Mouse (Mus musculus): ENCODE data around the gene H2-M10.2. TPM values are rescaled to one million over a fixed set of nuclear protein-coding genes. Genes with fewer than 3 reads are reported as not detected.

H2-M10.2 gene
- polyA plus RNA-seq, 1 experiment from 2014 or later, result not detected

GRCm38 (mm10) chr17:36257969-36258368 is 28.3 kb downstream of the H2-M10.2 start, which contains the start of gene Rpp21:
Gene Rpp21, minus strand, starts transcription at chr17:36258069.
- Histone ChIP-seq H3K36me3 (ENCODE audit: control insufficient read depth, insufficient read depth, low read length) (peaks cover 7% of the 10 kb centered on the region), H3K9me3 (ENCODE audit: control insufficient read depth, low read length) (no peaks in the 10 kb centered on the region), H3K4me1 (replicated peaks; ENCODE audit: control insufficient read depth, insufficient read depth) (no peaks in the 10 kb centered on the region), H3K27me3 (ENCODE audit: control insufficient read depth, insufficient read depth, low read length) (no peaks in the 10 kb centered on the region), H3K4me2 (replicated peaks; ENCODE audit: low read depth) (peak within 1 kb of the TSS; percentile 68), H3K9ac (ENCODE audit: low read length) (peak within 1 kb of the TSS; percentile 82), H3K27ac (replicated peaks) (peak within 1 kb of the TSS; percentile 88), H3K4me3 (ENCODE audit: low read depth, low read length) (peak within 1 kb of the TSS; percentile 85)
- ATAC-seq (ENCODE audit: low FRiP score, low TSS enrichment), result no peak
- TF ChIP-seq CTCF (IDR thresholded peaks at IDR 0.05; ENCODE audit: low read depth) (no peak), EP300 (optimal IDR thresholded peaks at IDR 0.05) (no peak)
- no peak for DNase-seq (ENCODE audit: low spot score)
- 42% methylated on average over 6 of the region's 6 CpGs for WGBS

- TF ChIP-seq EP300 (optimal IDR thresholded peaks at IDR 0.05), result no peak
- TF ChIP-seq CTCF (IDR thresholded peaks at IDR 0.05; ENCODE audit: low read depth), result peak; percentile 78
- Histone ChIP-seq H3K4me2 (replicated peaks; ENCODE audit: low read depth) (peak overlapping the region; percentile 68), H3K36me3 (ENCODE audit: control insufficient read depth, insufficient read depth, low read length) (peaks cover 7% of the 10 kb centered on the region), H3K4me1 (replicated peaks; ENCODE audit: control insufficient read depth, insufficient read depth) (no peaks in the 10 kb centered on the region), H3K9me3 (ENCODE audit: control insufficient read depth, low read length) (no peaks in the 10 kb centered on the region), H3K27ac (replicated peaks) (peak overlapping the region; percentile 88), H3K27me3 (ENCODE audit: control insufficient read depth, insufficient read depth, low read length) (no peaks in the 10 kb centered on the region), H3K4me3 (ENCODE audit: low read depth, low read length) (peak overlapping the region; percentile 85), H3K9ac (ENCODE audit: low read length) (peak overlapping the region; percentile 82)
- peak; percentile 95 for ATAC-seq (ENCODE audit: low FRiP score, low TSS enrichment)
- whole genome bisulfite sequencing, result under 1% methylated on average over 37 of the region's 37 CpGs
- peak; percentile 82 for DNase-seq (ENCODE audit: low spot score)
Observed at GRCm38 (mm10) chr17:36257241-36257947, 28.9 kb downstream of the H2-M10.2 start.

GRCm38 (mm10) chr17:36253087-36253600 is 33.1 kb downstream of the H2-M10.2 start:
- H3K27ac ChIP-seq (replicated peaks), result no peak overlapping the region
- H3K9me3 ChIP-seq (ENCODE audit: control insufficient read depth, low read length), result no peaks in the 10 kb centered on the region
- no peaks in the 10 kb centered on the region for H3K36me3 ChIP-seq (ENCODE audit: control insufficient read depth, insufficient read depth, low read length)
- H3K4me1 ChIP-seq (replicated peaks; ENCODE audit: control insufficient read depth, insufficient read depth), result no peaks in the 10 kb centered on the region
- no peak for DNase-seq (ENCODE audit: low spot score)
- WGBS, result 36% methylated on average over 6 of the region's 6 CpGs
- no peaks in the 10 kb centered on the region for H3K27me3 ChIP-seq (ENCODE audit: control insufficient read depth, insufficient read depth, low read length)
- H3K9ac ChIP-seq (ENCODE audit: low read length), result no peak overlapping the region
- no peak overlapping the region for H3K4me3 ChIP-seq (ENCODE audit: low read depth, low read length)
- TF ChIP-seq CTCF (IDR thresholded peaks at IDR 0.05; ENCODE audit: low read depth) (no peak), EP300 (optimal IDR thresholded peaks at IDR 0.05) (no peak)
- peak; percentile 15; the same call in 1 of the 2 replicates for ATAC-seq (ENCODE audit: low FRiP score, low TSS enrichment)
- H3K4me2 ChIP-seq (replicated peaks; ENCODE audit: low read depth), result no peak overlapping the region

GRCm38 (mm10) chr17:36252250-36252876 is 33.9 kb downstream of the H2-M10.2 start:
- DNase-seq (ENCODE audit: low spot score) (peak; percentile 35), ATAC-seq (ENCODE audit: low FRiP score, low TSS enrichment) (peak; percentile 25; the same call in 1 of the 2 replicates)
- no peak overlapping the region for H3K27ac ChIP-seq (replicated peaks)
- H3K4me2 ChIP-seq (replicated peaks; ENCODE audit: low read depth), result peak overlapping the region; percentile 44
- WGBS, result 7% methylated on average over 25 of the region's 25 CpGs
- H3K4me1 ChIP-seq (replicated peaks; ENCODE audit: control insufficient read depth, insufficient read depth), result no peaks in the 10 kb centered on the region
- no peak overlapping the region for H3K9ac ChIP-seq (ENCODE audit: low read length)
- H3K36me3 ChIP-seq (ENCODE audit: control insufficient read depth, insufficient read depth, low read length), result no peaks in the 10 kb centered on the region
- H3K27me3 ChIP-seq (ENCODE audit: control insufficient read depth, insufficient read depth, low read length), result no peaks in the 10 kb centered on the region
- no peaks in the 10 kb centered on the region for H3K9me3 ChIP-seq (ENCODE audit: control insufficient read depth, low read length)
- TF ChIP-seq CTCF (IDR thresholded peaks at IDR 0.05; ENCODE audit: low read depth) (no peak), EP300 (optimal IDR thresholded peaks at IDR 0.05) (no peak)
- 0 out of 2 replicates have a peak overlapping the region, but pooled peaks have one; percentile 13 for H3K4me3 ChIP-seq (ENCODE audit: low read depth, low read length)

GRCm38 (mm10) chr17:36248886-36249285 is 37.4 kb downstream of the H2-M10.2 start:
- Histone ChIP-seq H3K4me1 (replicated peaks; ENCODE audit: control insufficient read depth, insufficient read depth) (no peaks in the 10 kb centered on the region), H3K4me3 (ENCODE audit: low read depth, low read length) (no peak overlapping the region), H3K4me2 (replicated peaks; ENCODE audit: low read depth) (peak overlapping the region; percentile 17; the same call in 1 of the 2 replicates), H3K27me3 (ENCODE audit: control insufficient read depth, insufficient read depth, low read length) (no peaks in the 10 kb centered on the region), H3K36me3 (ENCODE audit: control insufficient read depth, insufficient read depth, low read length) (no peaks in the 10 kb centered on the region), H3K27ac (replicated peaks) (no peak overlapping the region), H3K9me3 (ENCODE audit: control insufficient read depth, low read length) (no peaks in the 10 kb centered on the region), H3K9ac (ENCODE audit: low read length) (peak overlapping the region; percentile 35; the same call in 1 of the 2 replicates)
- ATAC-seq (ENCODE audit: low FRiP score, low TSS enrichment), result peak; percentile 64; the same call in 1 of the 2 replicates
- WGBS, result 30% methylated on average over 31 of the region's 33 CpGs
- DNase-seq (ENCODE audit: low spot score), result peak; percentile 46
- TF ChIP-seq EP300 (optimal IDR thresholded peaks at IDR 0.05), result no peak
- no peak for TF ChIP-seq CTCF (IDR thresholded peaks at IDR 0.05; ENCODE audit: low read depth)

All from stomach, postnatal 0 days (tissue).